Mouse (Mus musculus) B cell, adult 2 months (primary cell): ENCODE results near the gene Kcnh2.

Experiments
- DNase-seq, 2 experiments: peaks; one replicate each; pipeline ENCODE4 v3.0.0; 2022

The Kcnh2 gene

DNA sequence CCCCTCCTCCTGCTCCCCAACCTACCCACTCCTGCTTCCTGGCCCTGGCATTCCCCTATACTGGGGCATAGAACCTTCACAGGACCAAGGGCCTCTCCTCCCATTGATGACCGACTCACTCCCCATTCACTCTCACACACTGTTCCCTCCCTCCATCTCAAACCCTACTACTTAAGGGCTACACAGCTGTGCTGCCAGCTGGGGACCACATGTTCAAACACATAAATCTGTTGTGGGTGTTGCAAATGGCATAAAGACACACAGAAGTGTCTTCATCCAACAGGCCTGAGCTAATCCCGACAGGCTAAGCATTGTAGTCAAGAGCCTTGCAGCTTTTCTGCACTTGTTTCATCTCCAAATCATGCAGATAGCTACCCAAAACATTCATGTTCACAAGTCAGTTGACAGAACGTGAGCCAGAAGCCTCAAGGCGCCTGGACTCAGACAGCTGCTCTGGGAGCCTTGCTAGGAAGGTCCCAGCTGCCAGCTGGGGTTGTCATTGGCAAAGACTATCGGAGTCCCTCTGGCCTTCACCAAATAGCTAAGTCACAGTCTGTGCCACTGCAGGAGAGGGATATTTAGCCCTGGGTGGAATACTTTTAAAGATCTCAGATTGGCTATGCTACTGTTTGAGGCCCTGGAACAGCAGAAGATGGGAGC, 44.2 kb downstream of the Kcnh2 start:
- no peak for DNase-seq

DNA sequence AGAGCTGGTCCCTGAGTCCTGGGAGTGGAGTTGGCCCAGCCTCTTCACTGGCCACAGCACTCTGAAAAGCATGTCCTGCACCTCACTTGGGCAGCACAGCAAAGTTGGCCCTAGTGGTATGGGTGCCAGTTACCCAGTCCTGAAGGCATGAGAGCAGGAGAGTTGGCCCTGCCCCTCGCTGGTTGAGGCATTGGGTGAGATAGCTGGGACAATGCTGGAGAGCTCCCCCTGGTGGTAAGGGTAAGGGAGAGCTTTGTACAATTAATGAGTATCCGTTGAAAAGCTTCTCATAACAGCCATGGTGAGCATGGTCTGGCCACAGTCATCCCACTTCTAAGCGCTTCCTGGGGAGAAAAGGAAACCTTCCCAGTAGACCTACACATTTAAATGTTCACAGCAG, 48.2 kb downstream of the Kcnh2 start:
- DNase-seq = peak; percentile 66 to 68

DNA sequence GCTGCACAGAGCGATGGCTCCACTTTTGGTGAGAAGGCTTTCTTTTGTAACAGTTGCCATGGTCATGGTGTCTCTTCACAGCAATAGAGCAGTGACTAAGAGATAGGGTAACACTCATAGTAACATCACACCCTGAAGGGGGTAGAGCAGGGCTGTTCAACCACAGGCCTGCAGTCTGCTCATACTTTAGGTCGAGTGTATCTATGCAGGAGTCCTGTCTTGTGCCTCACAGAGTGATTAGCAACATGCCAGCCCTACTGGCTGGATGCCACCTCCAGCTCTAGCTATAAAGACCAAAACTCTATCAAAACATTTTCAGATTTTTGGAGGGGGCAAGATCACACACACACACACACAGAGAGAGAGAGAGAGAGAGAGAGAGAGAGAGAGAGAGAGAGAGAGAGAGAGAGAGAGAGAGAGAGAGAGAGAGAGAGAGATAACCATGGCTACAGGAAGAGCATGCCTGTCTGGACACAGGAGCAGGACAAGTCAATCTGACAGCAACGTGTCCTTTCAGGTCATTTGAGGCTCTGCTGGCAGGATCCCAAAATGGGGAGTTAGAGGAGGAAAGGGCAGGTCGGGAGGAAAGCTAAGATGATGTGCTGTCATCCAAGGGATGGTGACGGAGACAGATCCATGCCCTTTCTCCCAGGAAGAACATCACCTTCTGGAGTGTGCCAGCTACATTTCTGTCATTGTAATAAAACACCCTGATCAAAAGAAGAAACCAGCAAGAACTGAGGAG, 51.4 kb downstream of the Kcnh2 start:
- no peak for DNase-seq

- DNase-seq = no peak
Observed at GRCm38 (mm10) chr5:24291954-24292353, 59.5 kb downstream of the Kcnh2 start.

GRCm38 (mm10) chr5:24286221-24286970, 65.0 kb downstream of the Kcnh2 start:
- no peak for DNase-seq

GRCm38 (mm10) chr5:24284145-24284544, 67.3 kb downstream of the Kcnh2 start:
- DNase-seq = no peak

- no peak for DNase-seq
Observed at GRCm38 (mm10) chr5:24283181-24283580, 68.2 kb downstream of the Kcnh2 start.

DNA sequence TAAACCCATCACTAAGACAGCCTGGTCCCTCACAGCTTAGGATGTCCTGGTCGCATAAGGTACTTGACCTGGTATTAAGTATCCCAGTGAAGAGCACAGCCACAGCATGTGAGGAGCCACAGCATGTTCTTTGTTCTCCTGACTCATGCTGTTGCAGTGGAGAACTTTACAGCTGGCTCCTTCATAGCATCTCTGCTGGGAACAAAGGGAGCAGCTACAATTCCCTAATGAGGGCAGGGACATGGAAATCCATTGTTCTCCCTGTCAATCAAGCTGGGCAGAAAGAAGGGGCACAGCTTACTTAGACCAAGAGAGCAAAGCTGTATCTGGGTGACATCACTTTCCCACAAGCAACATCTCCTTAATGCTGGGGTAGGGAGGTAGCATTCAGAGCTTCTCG, 70.9 kb downstream of the Kcnh2 start:
- no peak for DNase-seq

DNA sequence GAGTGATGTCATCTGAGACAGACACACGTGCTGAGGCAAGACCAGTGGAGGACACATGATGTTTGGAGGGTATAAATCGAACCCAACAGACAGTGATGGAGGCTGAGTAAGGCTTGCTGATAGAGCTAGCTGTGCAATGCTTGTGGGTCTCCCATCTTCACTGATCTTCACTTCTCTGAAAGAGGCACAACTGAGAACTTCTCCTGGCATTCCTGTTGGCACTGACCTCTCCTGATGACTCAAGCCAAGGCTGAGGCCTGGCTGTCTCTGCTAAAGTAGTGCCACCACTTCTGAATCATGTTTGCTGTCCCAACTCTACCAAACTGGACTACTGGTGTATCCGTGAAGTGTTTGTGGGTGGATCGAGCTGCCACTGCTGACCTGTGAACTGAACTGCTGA, 71.9 kb downstream of the Kcnh2 start:
- DNase-seq = no peak

GRCm38 (mm10) chr5:24278206-24278605, 73.2 kb downstream of the Kcnh2 start:
- no peak for DNase-seq

GRCm38 (mm10) chr5:24273683-24274621, 77.5 kb downstream of the Kcnh2 start:
- no peak for DNase-seq

GRCm38 (mm10) chr5:24270941-24271340, 80.5 kb downstream of the Kcnh2 start:
- DNase-seq = no peak
